Mouse (Mus musculus) cerebellum, adult 2 months (tissue): ENCODE measurements around the gene Serinc1. TPM values are rescaled to one million over a fixed set of nuclear protein-coding genes. Genes with fewer than 3 reads are reported as not detected.

Experiments
- DNase-seq, 2 experiments: peaks; one replicate each; pipeline ENCODE4 v3.0.0; 2021
- H3K27ac ChIP-seq: fragments of 200-500 bp; 2 replicates; pipeline ENCODE4 v1.5.1; 2012; ENCODE audit warnings: low read length, control low read depth, inconsistent platforms; ENCODE audit not compliant: insufficient read depth
- H3K27me3 ChIP-seq: fragments of 200-500 bp; 2 replicates; pipeline ENCODE4 v1.6.1; 2012; ENCODE audit warnings: inconsistent platforms, mild to moderate bottlenecking, low read length, moderate library complexity; ENCODE audit not compliant: control insufficient read depth, insufficient read depth
- H3K4me1 ChIP-seq: fragments of 200-500 bp; 2 replicates; pipeline ENCODE4 v1.6.1; 2011; ENCODE audit warnings: low read length; ENCODE audit not compliant: control insufficient read depth, insufficient read depth
- H3K4me3 ChIP-seq: fragments of 200-500 bp; replicated peaks from 2 replicates; pipeline ENCODE3; 2011; ENCODE audit warnings: mild to moderate bottlenecking, low read depth, low read length, control low read depth; ENCODE audit not compliant: insufficient read depth
- CTCF ChIP-seq: fragments of 200-500 bp; IDR thresholded peaks from 2 replicates; pipeline ENCODE4 v1.5.1; 2011; ENCODE audit warnings: low read depth, mild to moderate bottlenecking, control low read depth, low read length, moderate library complexity, borderline replicate concordance; ENCODE audit not compliant: insufficient read depth
- POLR2A ChIP-seq: fragments of 200-500 bp; IDR thresholded peaks from 2 replicates; pipeline ENCODE4 v1.6.1; 2011; ENCODE audit warnings: low read length, control low read depth, borderline replicate concordance; ENCODE audit not compliant: insufficient read depth
- WGBS: fragments of 180-500 bp; shearing (Covaris S2); methylation state at CpG from one replicate; pipeline ENCODE4 v1.1.7; 2018; 5-methylcytosine and 5-hydroxymethylcytosine counted together
- polyA plus RNA-seq: library from polyadenylated mRNA; depleted of rRNA; stranded (reverse); fragments of >200 nt; gene quantifications from 2 replicates; pipeline ENCODE4 v1.2.3, GENCODE M21; 2012; rRNA removed

The Serinc1 gene
- 581 and 607 TPM in 2 replicates for polyA plus RNA-seq

GRCm38 (mm10) chr10:57532218-57533101 lies at the start of gene Serinc1:
Gene Serinc1 (minus strand): TSS chr10:57532530.
- WGBS: 12% methylated on average over 49 of the region's 49 CpGs
- peak; percentile 93 to 95 for DNase-seq
- Histone ChIP-seq H3K27ac (peak within 1 kb of the TSS; percentile 44), H3K4me1 (peaks cover 4% of the 10 kb centered on the region; the same call in 1 of the 2 replicates), H3K4me3 (peak within 1 kb of the TSS; percentile 65), H3K27me3 (no peaks in the 10 kb centered on the region)
- no peak for TF ChIP-seq CTCF
- TF ChIP-seq POLR2A: peak; percentile 87

GRCm38 (mm10) chr10:57576721-57577120 lies 44.4 kb upstream of the Serinc1 start:
- TF ChIP-seq POLR2A (no peak), CTCF (no peak)
- Histone ChIP-seq H3K4me3 (no peak overlapping the region), H3K27me3 (no peaks in the 10 kb centered on the region), H3K4me1 (no peaks in the 10 kb centered on the region), H3K27ac (no peak overlapping the region)
- no peak for DNase-seq
- 79% methylated on average over 2 of the region's 2 CpGs for WGBS

GRCm38 (mm10) chr10:57572130-57572529 lies 39.8 kb upstream of the Serinc1 start:
- H3K4me3 ChIP-seq: no peak overlapping the region
- no peaks in the 10 kb centered on the region for H3K4me1 ChIP-seq
- DNase-seq: peak; percentile 73 to 81
- TF ChIP-seq POLR2A: no peak
- TF ChIP-seq CTCF: no peak
- no peak overlapping the region for H3K27ac ChIP-seq
- no peaks in the 10 kb centered on the region for H3K27me3 ChIP-seq
- WGBS: 10% methylated on average over 4 of the region's 4 CpGs

GRCm38 (mm10) chr10:57571211-57571730 lies 38.9 kb upstream of the Serinc1 start:
- WGBS: 71% methylated on average over 8 of the region's 8 CpGs
- H3K27ac ChIP-seq: no peak overlapping the region
- DNase-seq: peak; percentile 55
- no peaks in the 10 kb centered on the region for H3K27me3 ChIP-seq
- no peaks in the 10 kb centered on the region for H3K4me1 ChIP-seq
- TF ChIP-seq POLR2A (no peak), CTCF (peak; percentile 67)
- H3K4me3 ChIP-seq: no peak overlapping the region

- Histone ChIP-seq H3K27me3 (no peaks in the 10 kb centered on the region), H3K4me1 (no peaks in the 10 kb centered on the region), H3K27ac (no peak overlapping the region), H3K4me3 (peak overlapping the region; percentile 3)
- peak; percentile 32 to 39 for DNase-seq
- 9% methylated on average over 13 of the region's 13 CpGs for WGBS
- TF ChIP-seq POLR2A: no peak
- no peak for TF ChIP-seq CTCF
These were observed 36.9 kb upstream of the Serinc1 start for GRCm38 (mm10) chr10:57569023-57569931.

GRCm38 (mm10) chr10:57566221-57566620 lies 33.9 kb upstream of the Serinc1 start:
- 75% methylated on average over 1 of the region's 1 CpGs for WGBS
- Histone ChIP-seq H3K4me1 (no peaks in the 10 kb centered on the region), H3K27me3 (no peaks in the 10 kb centered on the region), H3K27ac (no peak overlapping the region), H3K4me3 (no peak overlapping the region)
- TF ChIP-seq CTCF (no peak), POLR2A (no peak)
- no peak for DNase-seq

- no peak for DNase-seq
- Histone ChIP-seq H3K4me1 (no peaks in the 10 kb centered on the region), H3K27me3 (no peaks in the 10 kb centered on the region), H3K4me3 (no peak overlapping the region), H3K27ac (no peak overlapping the region)
- WGBS: 92% methylated on average over 5 of the region's 5 CpGs
- TF ChIP-seq POLR2A (no peak), CTCF (no peak)
These were observed 25.3 kb upstream of the Serinc1 start for GRCm38 (mm10) chr10:57557597-57557996.

GRCm38 (mm10) chr10:57553719-57554118 lies 21.4 kb upstream of the Serinc1 start:
- no peak for DNase-seq
- no peaks in the 10 kb centered on the region for H3K4me1 ChIP-seq
- TF ChIP-seq POLR2A: no peak
- no peak for TF ChIP-seq CTCF
- H3K27me3 ChIP-seq: no peaks in the 10 kb centered on the region
- no peak overlapping the region for H3K4me3 ChIP-seq
- 63% methylated on average over 1 of the region's 1 CpGs for WGBS
- no peak overlapping the region for H3K27ac ChIP-seq
